Mouse (Mus musculus) myocyte (in vitro differentiated cells): ENCODE data around the gene Syt2. TPM values are rescaled to one million over a fixed set of nuclear protein-coding genes. Genes with fewer than 3 reads are reported as not detected.

Experiments
- H3K27me3 ChIP-seq: one replicate; pipeline ENCODE4 v1.6.1; 2011; ENCODE audit not compliant: control insufficient read depth, insufficient read depth, insufficient read length
- H3K36me3 ChIP-seq: one replicate; pipeline ENCODE4 v1.6.1; 2011; ENCODE audit not compliant: control insufficient read depth, insufficient read depth
- H3K4me2 ChIP-seq: one replicate; pipeline ENCODE4 v1.6.1; 2011; ENCODE audit warnings: low read depth, control low read depth
- H3K4me3 ChIP-seq: one replicate; pipeline ENCODE4 v1.5.1; 2011; ENCODE audit warnings: mild to moderate bottlenecking, control low read depth, moderate library complexity
- H3K79me2 ChIP-seq: one replicate; pipeline ENCODE4 v1.6.1; 2011; ENCODE audit not compliant: control insufficient read depth, insufficient read depth
- H3ac ChIP-seq: one replicate; pipeline ENCODE4 v1.6.1; 2011; ENCODE audit not compliant: control insufficient read depth, insufficient read length
- CEBPB ChIP-seq: IDR thresholded peaks from 2 replicates; pipeline ENCODE4 v1.6.1; 2011; ENCODE audit warnings: mild to moderate bottlenecking, moderate library complexity; ENCODE audit not compliant: poor library complexity, insufficient read depth, severe bottlenecking
- E2F4 ChIP-seq: IDR thresholded peaks from one replicate; pipeline ENCODE4 v1.6.1; 2011; ENCODE audit warnings: mild to moderate bottlenecking, control low read depth, moderate library complexity; ENCODE audit not compliant: insufficient read depth
- MAX ChIP-seq: IDR thresholded peaks from one replicate; pipeline ENCODE4 v1.6.1; 2011; ENCODE audit warnings: low read depth, mild to moderate bottlenecking, control low read depth
- MYOD1 ChIP-seq, 3 experiments: IDR thresholded peaks; one replicate each; pipeline ENCODE4 v1.6.1; 2011; ENCODE audit warnings: control low read depth in 2 of 3, low read depth in 2 of 3, mild to moderate bottlenecking in 2 of 3, moderate library complexity in 1 of 3; ENCODE audit not compliant: insufficient read length in 2 of 3, control insufficient read depth in 1 of 3
- MYOG ChIP-seq, 3 experiments: IDR thresholded peaks; one replicate each; pipeline ENCODE4 v1.6.1; 2011; ENCODE audit warnings: control low read depth in 2 of 3, low read depth in 2 of 3, mild to moderate bottlenecking in 2 of 3; ENCODE audit not compliant: insufficient read length in 2 of 3, control insufficient read depth in 1 of 3, insufficient read depth in 1 of 3
- POLR2A ChIP-seq: IDR thresholded peaks from one replicate; pipeline ENCODE4 v1.6.1; 2011; ENCODE audit warnings: low read depth, mild to moderate bottlenecking, control low read depth, moderate library complexity; ENCODE audit not compliant: insufficient read length
- POLR2AphosphoS2 ChIP-seq: IDR thresholded peaks from one replicate; pipeline ENCODE4 v1.6.1; 2011; ENCODE audit warnings: low read depth, control low read depth; ENCODE audit not compliant: insufficient read length
- REST ChIP-seq: IDR thresholded peaks from one replicate; pipeline ENCODE4 v1.6.1; 2011; ENCODE audit warnings: mild to moderate bottlenecking, control low read depth, moderate library complexity; ENCODE audit not compliant: insufficient read depth, insufficient read length
- SRF ChIP-seq: IDR thresholded peaks from one replicate; pipeline ENCODE4 v1.6.1; 2011; ENCODE audit warnings: low read depth; ENCODE audit not compliant: control insufficient read depth, insufficient read length
- TCF12 ChIP-seq: IDR thresholded peaks from one replicate; pipeline ENCODE4 v1.6.1; 2011; ENCODE audit warnings: mild to moderate bottlenecking, control low read depth; ENCODE audit not compliant: poor library complexity, insufficient read depth, severe bottlenecking
- TCF3 ChIP-seq: IDR thresholded peaks from one replicate; pipeline ENCODE4 v1.6.1; 2011; ENCODE audit warnings: low read depth, control low read depth; ENCODE audit not compliant: insufficient read length
- USF1 ChIP-seq: IDR thresholded peaks from one replicate; pipeline ENCODE4 v1.6.1; 2011; ENCODE audit warnings: low read depth, mild to moderate bottlenecking, control low read depth, moderate library complexity
- polyA plus RNA-seq: library from polyadenylated mRNA; unstranded; fragments of >200 nt; fragmentation: generic; extraction: Trizol; gene quantifications from one replicate; pipeline ENCODE4 v1.2.1, GENCODE M21; 2012; ENCODE audit warnings: missing spikeins

The Syt2 gene
- polyA plus RNA-seq, 1 experiment, result 0.11 TPM

DNA sequence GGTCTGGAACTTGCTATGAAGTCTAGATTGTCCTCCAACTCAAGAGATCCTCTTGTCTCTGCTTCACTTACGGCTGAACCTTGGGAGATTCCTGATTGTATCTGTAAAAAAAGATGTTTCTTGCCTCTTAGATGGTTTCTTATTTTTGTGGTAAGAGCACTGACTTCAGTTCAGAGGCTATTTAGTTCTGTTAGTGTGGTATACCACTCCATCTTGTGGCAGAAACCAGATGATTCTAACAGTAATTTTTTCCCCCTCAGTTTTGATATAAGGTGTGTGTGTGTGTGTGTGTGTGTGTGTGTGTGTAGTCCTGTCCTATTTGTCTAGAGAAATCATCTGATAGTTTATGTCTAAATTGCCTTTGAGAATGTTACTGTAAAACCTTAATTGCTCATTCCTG lies 39.2 kb upstream of the Syt2 start:
- Histone ChIP-seq H3K79me2 (no peaks in the 10 kb centered on the region), H3K4me3 (no peak overlapping the region), H3K4me2 (no peak overlapping the region), H3K27me3 (no peaks in the 10 kb centered on the region), H3K36me3 (peaks cover 48% of the 10 kb centered on the region), H3ac (no peak overlapping the region)
- TF ChIP-seq CEBPB (no peak), TCF12 (no peak), SRF (no peak), MAX (no peak), REST (no peak)

GRCm38 (mm10) chr1:134609172-134609571 lies 37.3 kb upstream of the Syt2 start:
- Histone ChIP-seq H3K4me3 (no peak overlapping the region), H3K4me2 (no peak overlapping the region), H3ac (no peak overlapping the region), H3K79me2 (no peaks in the 10 kb centered on the region), H3K36me3 (peaks cover 59% of the 10 kb centered on the region), H3K27me3 (no peaks in the 10 kb centered on the region)
- TF ChIP-seq USF1 (no peak), POLR2A (no peak), TCF3 (no peak), MAX (no peak), REST (no peak)

- Histone ChIP-seq H3ac (no peak overlapping the region), H3K36me3 (peaks cover 38% of the 10 kb centered on the region), H3K4me2 (no peak overlapping the region), H3K79me2 (no peaks in the 10 kb centered on the region), H3K27me3 (no peaks in the 10 kb centered on the region), H3K4me3 (no peak overlapping the region)
- TF ChIP-seq MAX (no peak), E2F4 (no peak), POLR2A (no peak), CEBPB (no peak)
Measured at GRCm38 (mm10) chr1:134614554-134614953, 31.9 kb upstream of the Syt2 start.

DNA sequence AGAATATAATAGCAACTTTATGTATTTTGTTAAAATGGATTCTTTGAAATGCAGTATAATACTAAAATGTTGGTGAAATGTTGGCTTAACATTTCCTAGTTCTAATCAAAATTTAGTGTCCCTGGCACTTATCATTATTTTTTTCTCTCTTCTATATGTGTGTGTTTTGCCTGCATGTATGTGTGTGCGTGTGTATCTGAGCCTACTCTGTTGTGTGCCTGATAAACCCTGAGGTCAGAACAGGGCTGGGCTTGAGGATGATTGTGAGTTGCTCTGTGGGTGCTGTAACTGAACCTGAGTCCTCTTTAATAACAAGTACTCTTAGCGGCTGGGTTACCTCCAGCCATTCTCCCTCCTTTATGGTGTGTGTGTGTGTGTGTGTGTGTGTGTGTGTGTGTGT lies 31.5 kb upstream of the Syt2 start:
- peaks cover 41% of the 10 kb centered on the region for H3K36me3 ChIP-seq
- H3K79me2 ChIP-seq, result no peaks in the 10 kb centered on the region
- no peak overlapping the region for H3ac ChIP-seq
- no peaks in the 10 kb centered on the region for H3K27me3 ChIP-seq
- H3K4me2 ChIP-seq, result no peak overlapping the region
- no peak overlapping the region for H3K4me3 ChIP-seq
- no peak for TF ChIP-seq MYOG (IDR thresholded peaks at IDR 0.05; ENCODE audit: control insufficient read depth in 1 of 3, insufficient read depth in 1 of 3, insufficient read length in 2 of 3, low read depth in 2 of 3)
- no peak for TF ChIP-seq MAX
- TF ChIP-seq TCF3, result no peak
- TF ChIP-seq SRF, result no peak
- TF ChIP-seq TCF12, result no peak
- no peak for TF ChIP-seq POLR2AphosphoS2
- no peak for TF ChIP-seq USF1
- no peak for TF ChIP-seq POLR2A
- no peak for TF ChIP-seq CEBPB
- TF ChIP-seq E2F4, result no peak
- no peak for TF ChIP-seq MYOD1 (IDR thresholded peaks at IDR 0.05; ENCODE audit: control insufficient read depth in 1 of 3, insufficient read length in 2 of 3, low read depth in 2 of 3)
- no peak for TF ChIP-seq REST

DNA sequence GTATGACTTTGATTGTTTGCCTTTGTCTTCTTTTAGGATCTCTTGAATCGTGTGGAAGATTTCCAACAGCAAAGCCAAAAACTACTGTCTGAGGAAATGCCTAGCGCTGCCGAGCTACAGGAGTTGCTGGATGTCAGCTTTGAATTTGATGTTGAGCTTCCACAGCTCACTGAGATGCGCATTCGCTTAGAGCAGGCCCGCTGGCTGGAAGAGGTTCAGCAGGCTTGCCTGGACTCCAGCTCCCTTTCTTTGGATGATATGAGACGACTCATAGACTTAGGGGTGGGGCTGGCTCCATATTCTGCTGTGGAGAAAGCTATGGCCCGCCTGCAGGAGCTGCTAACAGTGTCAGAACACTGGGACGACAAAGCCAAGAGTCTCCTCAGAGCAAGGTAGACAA lies 28.8 kb upstream of the Syt2 start:
- TF ChIP-seq POLR2AphosphoS2 (no peak), TCF3 (no peak), E2F4 (no peak), SRF (no peak), CEBPB (no peak), MAX (no peak), USF1 (no peak), POLR2A (no peak), MYOG (IDR thresholded peaks at IDR 0.05; ENCODE audit: control insufficient read depth in 1 of 3, insufficient read depth in 1 of 3, insufficient read length in 2 of 3, low read depth in 2 of 3) (no peak), REST (no peak), MYOD1 (IDR thresholded peaks at IDR 0.05; ENCODE audit: control insufficient read depth in 1 of 3, insufficient read length in 2 of 3, low read depth in 2 of 3) (no peak), TCF12 (no peak)
- Histone ChIP-seq H3K4me2 (no peak overlapping the region), H3K79me2 (no peaks in the 10 kb centered on the region), H3K4me3 (no peak overlapping the region), H3ac (no peak overlapping the region), H3K36me3 (peaks cover 52% of the 10 kb centered on the region), H3K27me3 (no peaks in the 10 kb centered on the region)

- Histone ChIP-seq H3K27me3 (no peaks in the 10 kb centered on the region), H3ac (no peak overlapping the region), H3K4me2 (no peak overlapping the region), H3K79me2 (no peaks in the 10 kb centered on the region), H3K36me3 (peaks cover 62% of the 10 kb centered on the region), H3K4me3 (no peak overlapping the region)
- TF ChIP-seq REST (no peak), POLR2AphosphoS2 (no peak), CEBPB (no peak), TCF3 (no peak), POLR2A (no peak), E2F4 (no peak), TCF12 (no peak), SRF (no peak), MAX (no peak), MYOD1 (IDR thresholded peaks at IDR 0.05; ENCODE audit: control insufficient read depth in 1 of 3, insufficient read length in 2 of 3, low read depth in 2 of 3) (no peak), MYOG (IDR thresholded peaks at IDR 0.05; ENCODE audit: control insufficient read depth in 1 of 3, insufficient read depth in 1 of 3, insufficient read length in 2 of 3, low read depth in 2 of 3) (no peak)
Measured at GRCm38 (mm10) chr1:134625325-134625724, 21.2 kb upstream of the Syt2 start.
